In genomic region chr2:125604646-125605045, GRCm38 (mm10) we compare ENCODE assay signal across 9 mouse cellular contexts. TPM values are rescaled to one million over a fixed set of nuclear protein-coding genes. Genes with fewer than 3 reads are reported as not detected.
DNase-seq lines count a peak whose midpoint lies in the region; ATAC-seq and TF ChIP-seq lines count a peak whose summit lies in the region.
"Had no signal": no experiment of that assay in that cellular context is flagged by ENCODE, and none has a peak within 500 bp of the region (broad histone marks: within the 10 kb centered on the region; RNA-seq: fewer than 3 reads in every experiment).

No protein-coding gene starts in this region.

- H3K36me3 ChIP-seq in hindbrain, embryonic 10.5 days, result peaks cover 98% of the 10 kb centered on the region
- H3K36me3 ChIP-seq in hindbrain, embryonic 16.5 days (ENCODE audit: control insufficient read depth, insufficient read depth, low read length), result no peaks in the 10 kb centered on the region
- H3K36me3 ChIP-seq in C2C12 (ENCODE audit: control insufficient read depth, insufficient read depth), result peaks cover 79% of the 10 kb centered on the region
- H3K36me3 ChIP-seq in limb, embryonic 11.5 days (ENCODE audit: control insufficient read depth, insufficient read depth, low read length), result peaks cover 9% of the 10 kb centered on the region

- no peaks in the 10 kb centered on the region for H3K9me3 ChIP-seq in hindbrain, embryonic 10.5 days
- H3K9me3 ChIP-seq in hindbrain, embryonic 16.5 days (ENCODE audit: control insufficient read depth, low read length), result no peaks in the 10 kb centered on the region
- no peaks in the 10 kb centered on the region for H3K9me3 ChIP-seq in limb, embryonic 11.5 days (ENCODE audit: control insufficient read depth, low read length)
- H3K9me3 ChIP-seq: stomach, embryonic 15.5 days had no signal

- no peaks in the 10 kb centered on the region for H3K27me3 ChIP-seq in hindbrain, embryonic 10.5 days (ENCODE audit: insufficient read depth, poor library complexity, severe bottlenecking)
- no peaks in the 10 kb centered on the region for H3K27me3 ChIP-seq in hindbrain, embryonic 16.5 days (replicated peaks; ENCODE audit: control insufficient read depth, insufficient read depth, low read length)
- H3K27me3 ChIP-seq in C2C12 (ENCODE audit: control insufficient read depth, insufficient read depth, insufficient read length), result no peaks in the 10 kb centered on the region
- no peaks in the 10 kb centered on the region for H3K27me3 ChIP-seq in limb, embryonic 11.5 days (ENCODE audit: control insufficient read depth, insufficient read depth, low read length)
- H3K27me3 ChIP-seq: stomach, embryonic 15.5 days had no signal

- no peak for ATAC-seq in hindbrain, embryonic 16.5 days
- no peak for ATAC-seq in limb, embryonic 11.5 days (ENCODE audit: insufficient number of reproducible peaks, low FRiP score, low TSS enrichment, low read depth)
- no peak for ATAC-seq in erythroid progenitor cell, adult 5-6 weeks (replicated peaks; ENCODE audit: low FRiP score, poor library complexity, severe bottlenecking)

- no peaks in the 10 kb centered on the region for H3K79me3 ChIP-seq in C2C12 (ENCODE audit: low read depth)

- peak; percentile 85 for TF ChIP-seq CTCF in C2C12 (IDR thresholded peaks at IDR 0.05; ENCODE audit: control insufficient read depth, insufficient read depth, insufficient read length)

- H3K9ac ChIP-seq in hindbrain, embryonic 16.5 days (ENCODE audit: low read depth, low read length), result no peak overlapping the region
- H3K9ac ChIP-seq in limb, embryonic 11.5 days (ENCODE audit: low read length), result no peak overlapping the region
- H3K9ac ChIP-seq: stomach, embryonic 15.5 days had no signal

- H3K4me1 ChIP-seq in hindbrain, embryonic 10.5 days (replicated peaks), result no peaks in the 10 kb centered on the region
- no peaks in the 10 kb centered on the region for H3K4me1 ChIP-seq in hindbrain, embryonic 16.5 days (ENCODE audit: control insufficient read depth, insufficient read depth, low read depth, low read length)
- H3K4me1 ChIP-seq in limb, embryonic 11.5 days (ENCODE audit: control insufficient read depth, insufficient read depth, low read length), result no peaks in the 10 kb centered on the region
- H3K4me1 ChIP-seq: stomach, embryonic 15.5 days had no signal

- H3ac ChIP-seq in C2C12 (ENCODE audit: control insufficient read depth, insufficient read length, low read depth), result no peak overlapping the region

- H3K27ac ChIP-seq in hindbrain, embryonic 10.5 days, result no peak overlapping the region
- no peak overlapping the region for H3K27ac ChIP-seq in hindbrain, embryonic 16.5 days (ENCODE audit: low read depth, low read length)
- no peak overlapping the region for H3K27ac ChIP-seq in limb, embryonic 11.5 days (replicated peaks; ENCODE audit: low read depth, low read length)
- H3K27ac ChIP-seq: stomach, embryonic 15.5 days had no signal

- no peaks in the 10 kb centered on the region for H3K79me2 ChIP-seq in C2C12 (ENCODE audit: control insufficient read depth, insufficient read depth)

- WGBS in hindbrain, embryonic 10.5 days, result 78% methylated on average over 7 of the region's 7 CpGs
- whole genome bisulfite sequencing in hindbrain, embryonic 16.5 days, result 78% methylated on average over 7 of the region's 7 CpGs
- WGBS in limb, embryonic 11.5 days, result 79% methylated on average over 7 of the region's 7 CpGs

- H3K4me3 ChIP-seq in hindbrain, embryonic 10.5 days, result no peak overlapping the region
- no peak overlapping the region for H3K4me3 ChIP-seq in hindbrain, embryonic 16.5 days (ENCODE audit: low read length)
- no peak overlapping the region for H3K4me3 ChIP-seq in C2C12 (ENCODE audit: insufficient read depth, poor library complexity, severe bottlenecking)
- no peak overlapping the region for H3K4me3 ChIP-seq in limb, embryonic 11.5 days (ENCODE audit: low read depth, low read length)
- H3K4me3 ChIP-seq: stomach, embryonic 15.5 days had no signal

- DNase-seq in hindbrain, embryonic 10.5 days (ENCODE audit: low spot score), result peak; percentile 41
- peak; percentile 56 for DNase-seq in adrenal gland, postnatal 14 days
- peak; percentile 49 to 70 for DNase-seq in gastrocnemius, postnatal 4 days (ENCODE audit: low spot score in 2 of 2)
- DNase-seq in limb, embryonic 11.5 days (ENCODE audit: low spot score), result peak; percentile 71
- peak; percentile 73 for DNase-seq in ovary, postnatal 36 days (ENCODE audit: low spot score)

- H3K4me2 ChIP-seq in hindbrain, embryonic 16.5 days (ENCODE audit: low read length), result no peak overlapping the region
- no peak overlapping the region for H3K4me2 ChIP-seq in limb, embryonic 11.5 days (ENCODE audit: low read depth, severe bottlenecking)
- H3K4me2 ChIP-seq: stomach, embryonic 15.5 days had no signal

TF ChIP-seq in C2C12, 6 proteins besides CTCF, POLR2A, EP300 and RAD21:
- TF ChIP-seq USF1 (IDR thresholded peaks at IDR 0.05; ENCODE audit: low read depth), result no peak
- no peak for TF ChIP-seq MYOD1 (IDR thresholded peaks at IDR 0.05; ENCODE audit: control insufficient read depth, insufficient read length, low read depth)
- TF ChIP-seq FOSL1 (IDR thresholded peaks at IDR 0.05; ENCODE audit: insufficient read depth, low read length, poor library complexity, severe bottlenecking), result no peak
- TF ChIP-seq MYOG (IDR thresholded peaks at IDR 0.05; ENCODE audit: control insufficient read depth, extremely low read depth, insufficient read length), result no peak
- TF ChIP-seq MAX (IDR thresholded peaks at IDR 0.05), result no peak
- TF ChIP-seq CEBPB (IDR thresholded peaks at IDR 0.05; ENCODE audit: low read depth), result no peak

RNA-seq across cellular contexts. Expression of gene Cep152, which starts 20.3 kb away (rescaled TPM):
- 8.5 and 11.8 TPM in 2 replicates for polyA plus RNA-seq in hindbrain, embryonic 10.5 days (2016; fragmentation: Nextera tagmentation; extraction: Ambion mirVana)
- 2.4 and 3.0 TPM in 2 replicates for polyA plus RNA-seq in hindbrain, embryonic 16.5 days (2015; fragmentation: Nextera tagmentation; extraction: Ambion mirVana)
- polyA plus RNA-seq in C2C12 (2012; fragmentation: generic; extraction: Trizol), result 1.8 TPM
- 3.7 and 5.4 TPM in 2 replicates for total RNA-seq in adrenal gland, postnatal 14 days (2021)
- 1 to 10 TPM; 3.5 to 4.4 TPM for total RNA-seq in gastrocnemius, postnatal 4 days (2021)
- 9.1 and 9.9 TPM in 2 replicates for polyA plus RNA-seq in limb, embryonic 11.5 days (2014; fragmentation: Nextera tagmentation; extraction: Ambion mirVana)
- total RNA-seq in erythroid progenitor cell, adult 5-6 weeks (2015; ENCODE audit: low replicate concordance), result 14.3 and 20.2 TPM in 2 replicates
- 36.8 and 49.8 TPM in 2 replicates for total RNA-seq in erythroid progenitor cell, adult 5-6 weeks (2017; ENCODE audit: low replicate concordance)
